Mouse (Mus musculus) embryonic facial prominence, embryonic 10.5 days (tissue): Measurements from ENCODE around the gene Cacna1a. TPM values are rescaled to one million over a fixed set of nuclear protein-coding genes. Genes with fewer than 3 reads are reported as not detected.

ENCODE experiments used
- DNase-seq: peaks from one replicate; pipeline ENCODE4 v3.0.0-alpha.2; 2017; ENCODE audit warnings: low spot score
- H3K27ac ChIP-seq: fragments of 300-500 bp; sonication (generic); replicated peaks from 2 replicates; pipeline ENCODE4 v1.5.1; 2016; ENCODE audit warnings: mild to moderate bottlenecking
- H3K27me3 ChIP-seq: fragments of 300-500 bp; sonication (generic); replicated peaks from 2 replicates; pipeline ENCODE4 v1.6.1; 2016; ENCODE audit warnings: low read depth, mild to moderate bottlenecking; ENCODE audit not compliant: poor library complexity, severe bottlenecking
- H3K36me3 ChIP-seq: fragments of 300-500 bp; sonication (generic); replicated peaks from 2 replicates; pipeline ENCODE4 v1.6.1; 2016; ENCODE audit warnings: mild to moderate bottlenecking, moderate library complexity
- H3K4me1 ChIP-seq: fragments of 300-500 bp; sonication (generic); 2 replicates; pipeline ENCODE4 v1.6.1; 2016
- H3K4me3 ChIP-seq: fragments of 300-500 bp; sonication (generic); 2 replicates; pipeline ENCODE4 v1.5.1; 2016; ENCODE audit warnings: mild to moderate bottlenecking, moderate library complexity
- H3K9me3 ChIP-seq: fragments of 300-500 bp; sonication (generic); 2 replicates; pipeline ENCODE4 v1.6.1; 2016; ENCODE audit warnings: mild to moderate bottlenecking
- WGBS: fragments of 180-500 bp; shearing (Covaris S2); methylation state at CpG from one replicate; pipeline ENCODE4 v1.1.7; 2016; 5-methylcytosine and 5-hydroxymethylcytosine counted together
- polyA plus RNA-seq: library from polyadenylated mRNA; unstranded; fragments of >200 nt; fragmentation: Nextera tagmentation; extraction: Ambion mirVana; gene quantifications from 2 replicates; pipeline ENCODE4 v1.2.1, GENCODE M21; 2016

Gene Cacna1a
- polyA plus RNA-seq, 1 experiment from 2014 or later: 5.5 TPM

DNA sequence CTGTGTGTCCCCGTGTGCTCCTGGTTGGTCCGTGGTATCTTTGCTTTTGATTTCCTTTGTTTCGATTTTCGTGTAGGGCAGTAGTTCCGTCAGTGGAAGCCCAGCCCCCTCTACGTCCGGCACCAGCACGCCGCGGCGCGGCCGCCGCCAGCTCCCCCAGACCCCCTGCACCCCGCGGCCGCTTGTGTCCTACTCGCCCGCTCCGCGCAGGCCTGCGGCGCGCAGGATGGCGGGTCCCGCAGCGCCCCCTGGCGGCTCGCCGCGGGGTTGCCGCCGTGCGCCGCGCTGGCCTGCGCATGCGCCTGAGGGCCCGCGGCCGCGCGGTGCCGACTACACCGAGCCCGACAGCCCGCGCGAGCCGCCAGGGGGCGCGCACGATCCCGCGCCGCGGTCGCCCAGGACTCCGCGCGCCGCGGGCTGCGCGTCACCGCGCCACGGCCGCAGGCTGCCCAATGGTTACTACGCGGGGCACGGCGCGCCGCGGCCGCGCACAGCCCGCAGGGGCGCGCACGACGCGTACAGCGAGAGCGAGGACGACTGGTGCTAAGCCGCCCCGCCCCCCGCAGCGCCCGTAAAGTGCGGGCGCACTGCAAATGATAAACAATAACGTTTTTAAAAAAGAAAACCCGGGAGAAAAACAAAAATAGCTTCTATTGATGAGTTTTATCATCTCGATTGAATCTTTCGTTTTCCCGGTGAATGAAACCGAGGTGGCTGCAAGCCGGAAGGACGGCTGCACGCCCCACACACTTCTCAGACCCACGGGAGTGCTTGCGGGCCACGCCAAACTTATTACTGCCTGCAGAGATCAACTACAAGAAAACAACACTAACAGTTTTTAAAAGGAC lies 251.1 kb downstream of the Cacna1a start:
- WGBS: 1% methylated on average over 106 of the region's 106 CpGs
- peaks cover 59% of the 10 kb centered on the region for H3K4me1 ChIP-seq
- no peaks in the 10 kb centered on the region for H3K9me3 ChIP-seq

DNA sequence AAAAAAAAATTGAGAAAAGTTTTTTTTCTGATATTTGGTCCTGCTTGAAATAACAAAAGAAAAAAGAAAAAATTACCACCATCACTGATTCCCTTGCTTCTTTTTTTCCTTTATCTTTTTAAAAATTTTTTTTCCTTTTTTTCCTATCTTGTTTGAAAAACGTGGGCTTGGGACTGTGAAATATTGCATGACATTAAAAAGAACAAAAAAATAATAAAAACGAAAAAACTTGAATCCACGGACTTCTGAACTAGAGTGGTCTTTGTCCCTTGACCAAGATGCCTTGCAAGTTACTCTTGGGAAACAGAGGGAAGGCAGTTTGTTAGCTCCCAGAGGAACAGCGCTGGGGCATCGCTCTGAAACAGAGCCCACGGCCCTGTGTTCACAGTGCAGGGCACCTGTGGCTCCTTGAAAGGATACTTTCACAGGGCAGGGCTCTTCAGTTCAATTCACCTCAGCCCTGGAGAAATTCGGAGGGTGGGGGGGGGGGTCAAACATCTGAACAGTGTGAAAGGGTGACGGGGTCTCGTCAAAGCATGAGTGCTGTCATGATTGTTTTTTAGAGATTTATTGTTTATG lies 251.9 kb downstream of the Cacna1a start:
- H3K27ac ChIP-seq: peak overlapping the region; percentile 95
- no peak for DNase-seq
- H3K4me1 ChIP-seq: peaks cover 55% of the 10 kb centered on the region
- H3K4me3 ChIP-seq: peak overlapping the region; percentile 67
- 30% methylated on average over 9 of the region's 9 CpGs for WGBS
- H3K27me3 ChIP-seq: peaks cover 6% of the 10 kb centered on the region
- no peaks in the 10 kb centered on the region for H3K36me3 ChIP-seq
- no peaks in the 10 kb centered on the region for H3K9me3 ChIP-seq

More for the DNA sequence above, 251.1 kb downstream of the Cacna1a start:
- Histone ChIP-seq H3K4me3 (peak overlapping the region; percentile 67), H3K36me3 (no peaks in the 10 kb centered on the region), H3K27me3 (peaks cover 6% of the 10 kb centered on the region), H3K27ac (peak overlapping the region; percentile 95)
- DNase-seq: peak; percentile 95

DNA sequence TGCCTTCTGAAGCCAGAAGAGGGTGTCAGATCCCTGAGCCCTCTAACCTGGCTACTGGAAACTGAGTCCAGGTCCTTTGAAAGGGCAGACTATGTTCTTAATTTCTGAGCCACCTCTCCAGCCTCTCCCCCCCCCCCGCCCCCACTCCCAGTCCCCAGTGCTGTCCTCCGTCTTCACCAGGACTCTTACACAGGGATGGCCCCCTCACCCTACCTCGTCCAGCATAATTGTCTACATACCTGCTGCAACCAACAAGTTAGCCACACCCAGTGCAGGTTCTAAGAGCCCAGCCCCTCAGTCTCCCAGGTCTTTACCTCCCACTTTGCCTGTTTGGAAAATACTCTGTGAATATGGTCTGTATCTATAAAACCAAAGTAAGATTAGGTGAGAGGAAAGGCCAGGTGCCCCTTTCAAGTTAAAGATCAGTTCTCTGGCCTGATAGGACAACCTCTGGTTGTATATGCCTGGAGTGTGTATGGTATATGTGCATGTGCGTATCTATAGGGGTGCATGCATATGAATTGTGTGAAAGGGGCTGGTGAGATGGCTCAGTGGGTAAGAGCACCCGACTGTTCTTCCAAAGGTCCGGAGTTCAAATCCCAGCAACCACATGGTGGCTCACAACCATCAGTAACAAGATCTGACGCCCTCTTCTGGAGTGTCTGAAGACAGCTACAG lies 252.5 kb downstream of the Cacna1a start:
- Histone ChIP-seq H3K4me3 (peak overlapping the region; percentile 67; the same call in 1 of the 2 replicates), H3K4me1 (peaks cover 54% of the 10 kb centered on the region), H3K27ac (peak overlapping the region; percentile 95; the same call in 1 of the 2 replicates), H3K9me3 (no peaks in the 10 kb centered on the region), H3K27me3 (peaks cover 6% of the 10 kb centered on the region), H3K36me3 (no peaks in the 10 kb centered on the region)
- no peak for DNase-seq
- WGBS: 75% methylated on average over 7 of the region's 7 CpGs

DNA sequence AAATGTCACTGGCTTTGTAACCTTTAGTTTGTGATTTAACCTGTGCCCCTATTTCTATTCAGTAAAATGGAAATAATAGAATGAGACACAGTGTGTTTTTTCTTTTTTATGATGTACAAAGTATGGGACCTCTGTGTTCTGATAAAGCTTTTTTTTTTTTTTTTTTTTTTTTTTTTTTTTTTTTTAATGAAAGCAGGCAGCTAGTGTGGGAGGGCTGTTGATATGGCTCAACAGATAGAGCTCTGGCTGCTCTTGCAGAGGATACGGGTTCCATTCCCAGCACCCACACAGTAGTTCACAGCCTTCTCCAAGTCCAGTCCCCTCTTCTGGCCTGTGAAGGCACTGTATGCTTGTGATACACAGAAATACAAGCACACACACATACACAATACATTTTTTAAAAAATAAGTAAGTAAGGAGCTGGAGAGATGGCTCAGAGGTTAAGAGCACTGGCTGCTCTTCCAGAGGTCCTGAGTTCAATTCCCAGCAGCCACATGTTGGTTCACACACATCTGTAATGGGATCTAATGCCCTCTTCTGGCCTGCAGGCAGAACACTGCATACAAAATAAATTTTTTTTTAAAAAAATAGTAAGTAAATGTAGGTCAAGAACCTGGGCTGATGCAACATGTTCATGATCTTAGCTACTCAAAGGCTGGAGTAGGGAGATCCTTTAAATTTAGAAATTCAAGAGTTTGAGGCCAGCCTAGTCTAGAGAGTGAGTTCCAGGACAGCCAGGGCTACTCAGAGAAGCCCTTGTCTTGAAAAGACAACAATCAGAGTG lies 253.5 kb downstream of the Cacna1a start:
- WGBS: 89% methylated on average over 1 of the region's 1 CpGs

DNA sequence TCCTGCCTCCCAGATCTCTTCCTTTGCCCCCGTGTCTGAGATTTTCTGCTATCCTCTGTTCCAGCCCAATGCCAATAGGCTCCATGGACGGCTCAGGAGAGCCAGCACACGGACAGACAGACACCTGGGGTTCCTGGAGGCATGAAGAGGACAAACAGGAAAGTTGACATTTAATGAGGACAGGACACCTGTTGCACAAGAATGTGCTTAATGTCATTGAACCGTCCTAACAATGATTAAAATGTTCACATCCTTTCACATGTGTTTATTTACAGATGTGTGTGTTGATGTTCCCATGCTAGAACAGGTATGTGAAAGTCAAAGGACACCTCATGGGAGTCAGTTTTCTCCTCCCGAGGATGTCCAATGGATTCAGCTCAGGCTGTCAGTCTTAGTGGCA lies 254.8 kb downstream of the Cacna1a start:
- Histone ChIP-seq H3K9me3 (no peaks in the 10 kb centered on the region), H3K27ac (peak overlapping the region; percentile 63; the same call in 1 of the 2 replicates), H3K36me3 (no peaks in the 10 kb centered on the region), H3K27me3 (no peaks in the 10 kb centered on the region), H3K4me3 (no peak overlapping the region), H3K4me1 (peaks cover 45% of the 10 kb centered on the region)
- DNase-seq: no peak
- WGBS: 73% methylated on average over 5 of the region's 5 CpGs

More for the DNA sequence above, 253.5 kb downstream of the Cacna1a start:
- Histone ChIP-seq H3K36me3 (no peaks in the 10 kb centered on the region), H3K27me3 (no peaks in the 10 kb centered on the region), H3K4me3 (no peak overlapping the region), H3K9me3 (no peaks in the 10 kb centered on the region), H3K4me1 (peaks cover 44% of the 10 kb centered on the region), H3K27ac (peak overlapping the region; percentile 63; the same call in 1 of the 2 replicates)
- no peak for DNase-seq

DNA sequence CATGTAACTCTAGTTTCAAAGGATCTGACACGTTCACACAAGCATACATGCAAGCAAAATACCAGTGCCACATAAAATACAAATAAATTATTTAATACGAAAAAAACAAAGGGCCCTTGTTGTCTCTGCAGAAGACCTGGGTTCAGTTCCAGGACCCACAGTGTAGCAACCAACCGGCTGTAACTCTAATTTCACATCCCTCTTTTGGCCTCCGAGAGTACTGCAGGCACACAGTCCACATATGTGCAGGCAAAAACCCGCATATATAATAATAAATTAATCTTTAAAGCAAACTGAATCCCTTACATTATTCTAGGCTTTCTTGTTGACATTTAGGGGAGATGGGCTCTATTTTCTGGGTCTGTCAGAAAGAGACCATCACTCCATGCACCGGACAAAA lies 258.6 kb downstream of the Cacna1a start:
- H3K27me3 ChIP-seq: no peaks in the 10 kb centered on the region
- H3K4me1 ChIP-seq: peaks cover 44% of the 10 kb centered on the region
- peak overlapping the region; percentile 83 for H3K27ac ChIP-seq
- no peaks in the 10 kb centered on the region for H3K36me3 ChIP-seq
- peak; percentile 48 for DNase-seq
- H3K9me3 ChIP-seq: no peaks in the 10 kb centered on the region
- H3K4me3 ChIP-seq: peak overlapping the region; percentile 51
- WGBS: 57% methylated on average over 6 of the region's 6 CpGs

DNA sequence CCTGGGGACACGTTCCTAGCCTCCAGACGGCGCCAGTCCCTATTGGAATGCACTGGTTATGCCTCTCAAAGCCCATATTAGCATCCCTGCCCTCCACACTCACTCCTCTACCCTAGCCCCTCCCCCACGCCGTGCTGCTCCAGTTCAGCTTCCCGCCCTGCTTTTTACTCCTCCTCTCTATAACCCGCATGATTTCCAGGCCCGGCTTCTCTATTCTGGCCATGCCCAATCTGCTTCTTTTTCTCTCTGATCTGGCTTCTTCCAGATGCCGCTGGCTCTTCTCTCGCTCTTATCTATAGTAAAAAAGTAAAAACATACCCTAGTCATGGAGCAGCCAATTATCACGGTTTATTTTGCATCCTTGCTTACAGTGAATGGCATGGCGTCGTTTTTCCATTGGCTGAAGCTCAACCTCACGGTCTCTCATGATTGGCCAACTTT lies 259.2 kb downstream of the Cacna1a start:
- 2% methylated on average over 14 of the region's 14 CpGs for WGBS
- H3K4me3 ChIP-seq: peak overlapping the region; percentile 51
- peak overlapping the region; percentile 83 for H3K27ac ChIP-seq
- H3K9me3 ChIP-seq: no peaks in the 10 kb centered on the region
- H3K36me3 ChIP-seq: no peaks in the 10 kb centered on the region
- DNase-seq: peak; percentile 89
- peaks cover 38% of the 10 kb centered on the region for H3K4me1 ChIP-seq
- H3K27me3 ChIP-seq: no peaks in the 10 kb centered on the region

DNA sequence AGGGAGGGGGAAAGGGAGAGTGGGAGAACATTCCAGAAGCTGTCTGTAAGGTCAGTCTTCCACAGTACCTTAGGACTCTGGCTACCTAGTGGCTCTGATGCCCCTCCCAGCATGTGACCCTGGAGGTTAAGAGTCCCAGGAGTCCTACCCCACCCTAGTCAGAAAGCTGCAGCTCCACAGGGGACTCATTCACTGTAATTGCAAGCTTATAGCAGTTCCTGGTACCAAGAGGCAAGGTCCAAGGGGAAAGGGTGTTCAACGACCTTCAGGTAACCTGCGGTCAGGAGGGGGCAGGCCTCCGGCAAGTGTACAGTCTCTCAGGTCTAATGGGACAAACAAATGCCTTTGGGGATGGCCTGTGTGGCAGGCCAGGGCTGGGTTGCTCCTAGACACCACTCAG lies 262.0 kb downstream of the Cacna1a start:
- 38% methylated on average over 3 of the region's 3 CpGs for WGBS
- H3K27me3 ChIP-seq: no peaks in the 10 kb centered on the region
- H3K36me3 ChIP-seq: no peaks in the 10 kb centered on the region
- peak overlapping the region; percentile 81 for H3K27ac ChIP-seq
- H3K4me3 ChIP-seq: no peak overlapping the region; the same call in 1 of the 2 replicates
- no peak for DNase-seq
- H3K9me3 ChIP-seq: no peaks in the 10 kb centered on the region
- H3K4me1 ChIP-seq: peaks cover 47% of the 10 kb centered on the region

DNA sequence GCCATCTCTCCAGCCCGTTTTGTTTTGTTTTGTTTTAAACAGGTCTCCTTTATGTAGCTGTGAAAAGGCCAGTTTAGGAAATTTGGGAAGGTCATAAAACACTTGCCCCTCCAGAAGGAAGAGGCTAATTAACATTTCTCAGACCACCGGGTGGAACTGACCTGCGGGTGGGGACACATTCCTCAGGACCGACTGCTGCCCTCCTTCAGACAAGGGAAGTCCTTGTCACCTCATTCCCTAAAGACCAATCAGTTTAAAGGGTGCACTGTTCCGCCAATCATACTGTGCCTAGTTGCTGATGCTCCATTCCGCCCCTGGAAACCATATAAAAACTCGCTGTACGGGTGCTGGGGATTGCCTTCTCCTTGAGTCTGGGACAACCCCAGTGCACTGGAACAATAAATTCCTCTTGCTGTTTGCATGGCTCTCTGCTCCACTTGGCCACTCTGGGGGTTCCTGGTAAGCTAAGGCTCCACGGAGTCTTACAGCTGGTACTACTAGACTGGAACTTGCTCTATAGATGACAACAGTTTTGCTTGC lies 264.9 kb downstream of the Cacna1a start:
- H3K27me3 ChIP-seq: no peaks in the 10 kb centered on the region
- H3K36me3 ChIP-seq: no peaks in the 10 kb centered on the region
- no peaks in the 10 kb centered on the region for H3K9me3 ChIP-seq
- peaks cover 62% of the 10 kb centered on the region for H3K4me1 ChIP-seq
- WGBS: 55% methylated on average over 9 of the region's 9 CpGs
- H3K4me3 ChIP-seq: peak overlapping the region; percentile 16; the same call in 1 of the 2 replicates
- DNase-seq: no peak
- H3K27ac ChIP-seq: peak overlapping the region; percentile 75

DNA sequence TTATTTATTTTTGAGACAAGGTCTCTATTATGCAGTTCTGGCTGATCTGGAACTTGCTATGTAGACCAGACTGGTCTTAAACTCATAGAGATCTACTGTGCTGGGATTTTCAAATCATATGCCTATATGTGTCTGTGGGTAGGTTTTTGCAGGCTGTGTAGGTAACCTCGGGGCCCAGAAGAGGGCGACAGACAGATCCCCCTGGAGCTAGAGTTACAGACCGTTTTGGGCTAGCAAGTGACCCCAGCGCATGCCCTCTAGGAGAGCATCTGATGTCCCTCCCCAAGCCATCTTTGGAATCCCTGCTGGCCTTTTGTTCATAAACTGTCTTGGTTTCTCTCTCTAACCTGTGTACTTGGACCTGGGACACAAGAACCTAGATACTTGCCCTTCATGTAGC lies 266.4 kb downstream of the Cacna1a start:
- peak; percentile 67 for DNase-seq

DNA sequence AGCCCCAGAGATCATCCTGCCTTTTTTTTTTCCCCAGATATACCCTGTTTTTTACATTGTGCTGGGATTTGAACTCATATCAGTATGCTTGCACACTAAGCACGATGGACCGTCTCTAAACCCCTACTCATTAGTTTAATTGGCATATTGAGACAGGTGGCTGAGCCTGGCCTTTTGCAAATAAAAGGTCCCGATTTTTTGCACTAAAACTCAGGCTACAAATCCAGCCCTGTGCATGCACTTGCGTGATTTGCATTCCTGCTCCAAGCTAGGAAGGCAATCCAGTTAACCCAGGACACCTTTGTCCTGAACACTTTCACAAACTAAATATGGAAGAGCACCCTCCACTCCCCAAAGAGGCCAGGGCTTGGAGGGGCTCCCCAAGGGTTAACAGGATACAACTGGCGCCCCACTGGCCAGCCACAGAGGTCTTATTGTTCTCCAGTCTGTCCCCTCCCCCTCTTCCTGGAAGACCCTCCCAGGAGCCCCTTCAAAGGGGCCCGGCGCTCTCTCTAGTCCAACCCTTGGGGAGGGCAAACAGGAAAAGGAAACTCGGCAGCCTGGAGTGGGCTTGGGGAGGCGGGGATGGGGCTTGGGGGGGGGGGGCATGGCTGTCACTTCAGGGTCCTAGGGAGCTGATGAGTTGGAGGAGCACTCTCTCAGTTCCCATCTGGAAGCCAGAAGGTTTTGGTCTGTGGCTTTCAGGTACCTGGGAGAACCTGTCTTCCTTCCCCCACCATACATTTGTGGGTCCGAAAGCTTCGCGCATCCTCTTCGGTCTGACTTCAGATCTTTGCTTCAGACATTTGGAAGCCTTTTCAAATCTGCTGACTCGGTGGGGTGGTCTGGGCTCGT lies 267.3 kb downstream of the Cacna1a start:
- no peaks in the 10 kb centered on the region for H3K36me3 ChIP-seq
- H3K27ac ChIP-seq: peak overlapping the region; percentile 97
- peaks cover 79% of the 10 kb centered on the region for H3K4me1 ChIP-seq
- H3K27me3 ChIP-seq: no peaks in the 10 kb centered on the region
- H3K9me3 ChIP-seq: no peaks in the 10 kb centered on the region
- under 1% methylated on average over 15 of the region's 15 CpGs for WGBS
- peak; percentile 93 for DNase-seq
- H3K4me3 ChIP-seq: peak overlapping the region; percentile 59

More for the DNA sequence above, 266.4 kb downstream of the Cacna1a start:
- 25% methylated on average over 4 of the region's 4 CpGs for WGBS
- Histone ChIP-seq H3K9me3 (no peaks in the 10 kb centered on the region), H3K4me1 (peaks cover 76% of the 10 kb centered on the region), H3K4me3 (peak overlapping the region; percentile 59; the same call in 1 of the 2 replicates), H3K36me3 (no peaks in the 10 kb centered on the region), H3K27ac (peak overlapping the region; percentile 97), H3K27me3 (no peaks in the 10 kb centered on the region)
